Mouse (Mus musculus) myocyte (in vitro differentiated cells): Measurements from ENCODE around the gene 1700012B09Rik.

ENCODE experiments used
- CEBPB ChIP-seq: IDR thresholded peaks from 2 replicates; pipeline ENCODE4 v1.6.1; 2011; ENCODE audit warnings: mild to moderate bottlenecking, moderate library complexity; ENCODE audit not compliant: poor library complexity, insufficient read depth, severe bottlenecking
- E2F4 ChIP-seq: IDR thresholded peaks from one replicate; pipeline ENCODE4 v1.6.1; 2011; ENCODE audit warnings: mild to moderate bottlenecking, control low read depth, moderate library complexity; ENCODE audit not compliant: insufficient read depth
- MAX ChIP-seq: IDR thresholded peaks from one replicate; pipeline ENCODE4 v1.6.1; 2011; ENCODE audit warnings: low read depth, mild to moderate bottlenecking, control low read depth
- MYOG ChIP-seq, 3 experiments: IDR thresholded peaks; one replicate each; pipeline ENCODE4 v1.6.1; 2011; ENCODE audit warnings: control low read depth in 2 of 3, low read depth in 2 of 3, mild to moderate bottlenecking in 2 of 3; ENCODE audit not compliant: insufficient read length in 2 of 3, control insufficient read depth in 1 of 3, insufficient read depth in 1 of 3
- POLR2A ChIP-seq: IDR thresholded peaks from one replicate; pipeline ENCODE4 v1.6.1; 2011; ENCODE audit warnings: low read depth, mild to moderate bottlenecking, control low read depth, moderate library complexity; ENCODE audit not compliant: insufficient read length

DNA sequence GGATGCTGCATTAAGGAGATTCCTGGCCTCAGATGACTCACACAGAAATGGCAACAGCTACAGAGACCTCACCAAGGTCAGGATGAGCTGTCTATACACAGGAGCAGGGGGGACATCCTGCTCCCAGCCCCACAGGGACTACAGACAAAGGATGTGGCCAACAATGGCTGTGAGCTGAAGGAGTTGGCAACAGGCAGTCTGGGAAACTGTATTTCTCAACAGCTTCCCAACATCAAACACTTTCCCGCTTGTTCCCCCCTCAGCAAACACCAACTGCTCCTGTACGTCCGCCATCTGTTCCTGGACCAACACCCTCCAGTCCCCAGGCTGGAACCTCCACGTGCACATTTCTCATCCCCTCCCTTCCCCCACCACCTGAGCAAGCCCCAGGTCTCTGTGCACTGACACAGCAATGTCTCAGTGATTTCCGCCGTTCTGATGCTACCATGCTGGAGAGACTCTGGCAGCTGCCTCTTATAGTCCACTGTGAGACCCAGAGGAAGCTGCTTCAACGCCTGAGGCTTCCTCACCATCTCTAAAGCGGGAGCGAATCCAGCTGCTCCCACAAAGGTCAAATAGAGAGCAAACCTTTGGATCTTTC, 39.8 kb downstream of the 1700012B09Rik start:
- TF ChIP-seq E2F4 (no peak), POLR2A (no peak), CEBPB (no peak), MAX (no peak), MYOG (IDR thresholded peaks at IDR 0.05; ENCODE audit: control insufficient read depth in 1 of 3, insufficient read depth in 1 of 3, insufficient read length in 2 of 3, low read depth in 2 of 3) (no peak)
